Mouse (Mus musculus): ENCODE data around the gene Bsn.
"Not testable (repeated sequence)": the region's sequence is repeated elsewhere in the genome, so short reads cannot be mapped to it uniquely, and the experiment has no call there.

The Bsn gene

DNA sequence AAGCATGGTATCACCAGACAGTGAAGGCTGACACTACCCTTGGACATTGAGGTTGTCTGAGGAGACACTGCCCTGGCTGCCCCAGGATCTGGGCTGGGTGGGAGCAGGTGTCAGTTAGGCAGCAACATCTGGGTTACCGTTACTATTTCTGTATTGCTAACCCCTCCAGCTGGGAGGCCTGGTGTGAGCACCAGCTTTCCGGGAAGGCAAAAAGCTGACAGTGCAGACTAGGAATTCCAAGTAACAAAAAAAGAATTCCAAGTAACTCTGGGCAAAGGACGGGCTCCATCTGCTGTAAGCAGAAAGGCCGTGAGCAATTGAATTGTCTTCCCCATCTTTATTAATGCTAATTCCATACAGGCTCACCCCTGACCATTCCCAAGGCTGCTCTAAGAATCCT, 8.4 kb upstream of the Bsn start:
- no peak for DNase-seq (ENCODE audit: low spot score in 2 of 2)

DNA sequence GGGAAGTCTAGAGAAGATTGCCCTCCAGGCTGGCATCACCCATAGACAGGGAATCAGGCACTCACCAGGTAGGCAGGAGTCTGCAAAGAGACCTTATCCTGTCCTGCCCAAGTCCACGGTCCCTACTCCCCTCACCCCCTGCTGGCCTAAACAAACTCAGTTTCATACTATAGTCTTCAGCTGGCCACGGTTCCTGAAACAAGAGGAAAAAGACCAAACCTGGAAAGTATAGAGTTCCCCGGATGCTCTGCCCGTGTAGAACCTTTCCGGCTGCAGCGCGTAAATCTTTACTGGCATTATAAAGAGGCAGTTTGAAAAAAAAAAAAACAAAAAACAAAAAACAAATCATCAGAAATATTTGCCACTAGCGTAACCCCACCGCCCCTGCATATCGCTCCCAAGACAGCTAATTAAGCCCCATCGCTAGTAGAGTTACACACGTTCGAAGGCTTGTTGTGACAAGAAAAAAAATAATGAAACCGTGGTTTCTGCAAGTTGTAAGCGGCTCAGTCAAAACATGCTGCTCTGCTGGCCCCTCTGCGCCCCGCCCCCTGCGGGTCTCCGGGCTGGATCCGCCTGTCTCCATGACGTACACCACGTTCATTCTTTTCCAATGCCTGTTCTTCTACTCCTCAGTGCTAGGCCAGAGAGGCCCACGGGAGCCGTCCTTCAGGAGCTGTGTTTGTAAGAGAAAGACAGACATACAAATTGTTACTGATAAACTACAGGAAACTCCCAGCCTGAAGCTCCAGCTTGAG, 6.9 kb upstream of the Bsn start:
- DNase-seq (ENCODE audit: low spot score in 2 of 2) = no peak

GRCm38 (mm10) chr9:108196222-108196621, 6.0 kb upstream of the Bsn start:
- DNase-seq (ENCODE audit: low spot score in 2 of 2) = not testable (repeated sequence)

DNA sequence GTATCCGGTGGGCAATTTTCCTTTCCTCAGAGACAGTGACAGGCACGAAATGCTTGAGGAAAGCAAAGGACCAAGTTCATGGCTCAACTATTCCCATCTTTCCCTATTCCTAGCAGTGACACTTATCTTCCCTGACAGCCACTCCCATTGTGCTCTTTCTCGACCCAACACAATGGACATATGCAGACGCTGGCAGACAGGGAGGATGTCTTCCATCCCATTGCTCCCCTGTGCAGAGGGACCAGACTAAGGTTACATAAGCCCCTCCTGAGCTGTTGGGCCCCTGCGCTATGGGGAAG, 747 bp downstream of the Bsn start:
- no peak for DNase-seq (ENCODE audit: low spot score in 2 of 2)

- DNase-seq (ENCODE audit: low spot score in 2 of 2) = no peak
Observed at GRCm38 (mm10) chr9:108189023-108189422, 1.2 kb downstream of the Bsn start.

DNA sequence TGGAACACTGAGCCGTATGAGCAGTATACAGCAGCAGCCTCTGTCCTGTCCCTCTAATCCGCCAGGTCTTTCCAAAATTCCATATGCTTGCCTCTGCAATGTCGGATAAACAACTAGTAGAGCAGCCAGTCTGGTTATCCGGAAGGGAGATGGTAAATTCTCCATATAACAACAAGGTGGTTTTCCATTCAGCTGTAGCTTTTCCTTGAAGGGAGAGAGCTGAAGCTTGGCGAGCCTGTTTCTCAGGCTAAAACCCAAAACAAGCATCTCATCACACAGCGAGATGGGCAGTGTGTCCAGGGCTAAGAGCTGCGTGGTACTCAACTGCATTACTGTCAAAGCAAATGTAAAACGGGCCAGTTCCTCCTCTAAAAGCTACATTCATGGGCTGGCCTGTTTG, 1.7 kb downstream of the Bsn start:
- no peak for DNase-seq (ENCODE audit: low spot score in 2 of 2)

DNA sequence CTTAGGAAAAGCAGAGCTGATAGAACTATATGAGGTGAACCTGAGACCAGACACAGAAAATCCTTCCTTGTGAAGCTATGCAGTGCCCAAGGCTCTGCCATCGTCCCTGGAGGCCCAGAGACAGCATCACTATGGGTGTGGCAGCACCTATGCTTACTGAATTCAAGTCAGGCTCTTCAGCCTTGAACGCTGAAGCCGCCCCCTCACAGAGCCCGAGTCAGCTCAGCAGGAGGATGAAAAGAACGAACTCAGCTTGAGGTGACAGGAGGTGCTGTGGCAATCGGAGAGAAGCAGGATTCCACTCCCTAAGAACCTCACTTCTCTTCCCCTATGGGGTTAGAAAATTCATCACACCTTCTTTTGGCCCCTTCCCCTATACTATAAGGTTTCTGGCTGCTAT, 2.6 kb downstream of the Bsn start:
- no peak for DNase-seq (ENCODE audit: low spot score in 2 of 2)

DNA sequence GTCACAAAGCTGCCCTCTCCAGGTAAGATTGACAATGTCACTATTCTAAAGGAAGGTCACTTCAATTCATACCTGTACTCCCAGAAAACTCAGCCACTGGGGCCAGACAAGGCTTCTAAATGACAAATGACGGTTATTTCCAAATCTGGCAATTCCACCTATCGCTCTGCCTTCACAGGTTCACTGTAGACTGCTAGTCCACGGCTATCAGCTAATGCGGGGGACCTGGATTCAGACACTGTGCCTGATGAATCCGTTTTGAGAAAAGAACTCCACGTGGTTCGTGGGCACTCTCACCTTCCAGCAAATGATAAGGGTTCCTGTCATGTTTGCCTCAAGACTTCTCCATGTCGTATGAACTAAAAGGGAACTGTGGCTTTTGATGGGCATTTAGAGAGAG, 4.4 kb downstream of the Bsn start:
- no peak for DNase-seq (ENCODE audit: low spot score in 2 of 2)

DNA sequence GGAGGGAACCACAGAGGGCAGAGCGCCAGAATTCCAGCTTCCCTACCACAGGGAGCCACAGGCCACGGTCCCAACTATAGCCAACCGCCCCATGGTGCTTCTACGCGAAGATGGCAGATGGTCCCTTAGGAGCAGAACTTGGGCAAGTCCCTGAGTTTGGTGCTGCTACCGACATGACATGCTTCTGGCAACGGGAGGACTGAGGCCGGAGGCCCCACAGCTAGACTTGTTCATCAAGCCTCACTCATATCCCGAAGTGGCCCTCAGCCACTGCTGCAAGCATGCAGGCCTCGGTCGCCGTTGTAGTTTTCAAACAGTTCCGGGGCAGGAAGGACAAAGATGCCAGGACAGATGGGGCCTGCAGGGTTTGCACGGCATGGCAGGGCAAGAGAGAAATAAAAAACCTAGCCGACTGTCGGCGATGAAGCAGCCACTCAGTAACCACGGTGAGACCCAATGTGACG, 6.6 kb downstream of the Bsn start:
- DNase-seq (ENCODE audit: low spot score in 2 of 2) = no peak

DNA sequence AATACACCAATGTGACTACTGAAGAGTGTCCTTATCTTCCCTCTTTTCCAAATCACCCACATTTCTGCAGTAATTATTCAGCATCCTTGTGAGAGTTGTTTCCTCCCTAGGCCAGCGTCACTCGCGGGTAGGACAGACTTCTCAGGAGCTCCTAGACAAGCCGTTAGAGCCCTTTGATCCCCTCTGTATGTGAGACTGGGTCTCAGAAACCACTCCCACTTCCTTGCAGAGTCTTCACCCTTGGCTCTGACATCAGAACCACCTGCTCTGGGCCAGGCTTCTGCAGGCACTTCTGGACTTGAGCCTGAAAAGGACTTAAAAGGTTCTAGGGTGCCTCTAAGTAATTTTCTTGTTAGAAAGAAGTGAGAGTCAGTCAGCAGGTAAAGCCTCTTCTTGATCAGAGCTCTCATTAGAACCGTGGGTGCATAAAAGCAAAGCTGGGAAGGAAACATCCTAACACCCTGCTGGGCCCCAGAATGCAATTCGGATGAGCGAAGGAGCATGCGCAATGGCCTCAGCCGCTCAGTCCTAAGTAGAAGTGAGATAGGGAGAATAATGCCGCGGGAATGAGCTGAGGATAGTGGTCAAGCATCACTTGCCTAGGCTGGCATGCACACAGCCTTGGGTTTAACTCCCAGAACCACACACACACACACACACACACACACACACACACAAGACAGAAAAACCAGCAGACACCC, 7.2 kb downstream of the Bsn start:
- no peak for DNase-seq (ENCODE audit: low spot score in 2 of 2)

- DNase-seq (ENCODE audit: low spot score in 2 of 2) = no peak
Observed at GRCm38 (mm10) chr9:108178391-108178790, 11.8 kb downstream of the Bsn start.

DNA sequence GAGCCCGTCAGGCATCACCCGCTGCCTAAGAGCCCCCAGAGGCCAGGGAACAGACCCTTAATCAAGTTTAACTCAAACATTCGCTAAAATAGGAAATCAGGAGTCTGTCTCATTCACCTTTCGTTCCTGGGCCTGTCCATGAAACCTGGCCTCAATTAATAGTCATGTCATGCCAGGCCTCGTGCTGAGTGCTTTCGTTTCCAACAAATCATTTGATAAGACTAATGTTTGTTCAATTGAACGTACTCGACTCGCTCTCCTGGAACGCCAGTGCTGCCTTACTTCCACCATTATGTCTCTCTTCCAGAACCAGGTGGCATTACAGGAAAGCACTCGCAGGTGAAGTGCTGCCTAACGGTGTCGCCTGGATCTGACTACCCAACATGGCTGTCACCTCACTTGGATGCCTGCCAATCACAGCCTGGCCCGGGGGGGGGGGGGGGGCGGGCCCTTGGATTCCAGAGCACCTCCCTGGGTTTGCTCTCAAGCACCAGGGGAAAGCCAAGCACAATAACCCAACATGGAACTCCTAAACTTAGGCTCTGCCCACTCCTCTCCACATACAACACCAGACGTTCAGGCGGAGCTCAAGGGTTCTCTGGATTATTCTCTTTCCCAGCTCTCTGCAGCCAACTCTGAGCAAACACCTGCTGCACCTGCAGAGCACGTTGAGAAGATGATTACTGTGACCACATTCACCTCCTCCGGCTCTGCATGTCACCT, 14.9 kb downstream of the Bsn start:
- no peak for DNase-seq (ENCODE audit: low spot score in 2 of 2)

- DNase-seq (ENCODE audit: low spot score in 2 of 2) = no peak
Observed at GRCm38 (mm10) chr9:108172777-108173350, 17.3 kb downstream of the Bsn start.

DNA sequence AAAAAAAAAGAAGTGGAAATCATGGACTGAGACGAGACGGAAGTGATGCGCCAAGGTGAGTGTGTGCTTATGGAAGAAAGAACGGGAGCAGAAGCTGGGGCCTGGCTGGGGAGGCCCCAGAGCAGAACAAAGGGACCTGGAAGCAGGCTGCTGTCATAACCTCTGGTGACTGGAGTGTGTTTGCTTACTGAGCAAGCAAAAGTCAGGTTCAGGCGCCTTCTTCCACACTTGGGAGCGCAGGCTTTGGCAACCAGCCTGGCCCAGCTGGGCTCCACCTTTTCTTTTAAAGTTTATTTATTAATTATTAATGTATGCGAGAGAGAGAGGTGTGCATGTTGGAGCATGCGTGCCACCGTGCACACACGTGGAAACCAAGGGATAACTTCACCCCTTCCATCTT, 20.4 kb downstream of the Bsn start:
- DNase-seq (ENCODE audit: low spot score in 2 of 2) = no peak

DNA sequence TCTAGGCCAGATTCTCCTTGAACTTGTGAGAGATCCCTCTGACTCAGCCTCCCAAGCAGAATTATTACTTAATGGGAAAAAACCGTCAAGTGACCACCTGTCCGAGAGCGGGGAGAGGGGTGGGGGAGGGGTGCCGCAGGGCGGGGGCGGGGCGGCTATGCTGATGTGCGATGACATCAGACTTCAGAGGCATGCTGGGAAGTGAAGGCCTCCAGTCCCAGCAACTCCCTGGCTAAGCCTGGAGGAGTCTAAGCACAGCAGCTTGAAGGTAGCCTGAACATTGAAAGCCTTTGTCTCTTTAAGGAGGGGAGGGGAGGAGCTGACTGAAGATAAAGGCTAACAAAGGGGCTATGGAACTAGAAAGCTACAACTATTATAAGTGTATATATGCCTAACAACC, 25.0 kb downstream of the Bsn start:
- DNase-seq (ENCODE audit: low spot score in 2 of 2) = no peak

DNA sequence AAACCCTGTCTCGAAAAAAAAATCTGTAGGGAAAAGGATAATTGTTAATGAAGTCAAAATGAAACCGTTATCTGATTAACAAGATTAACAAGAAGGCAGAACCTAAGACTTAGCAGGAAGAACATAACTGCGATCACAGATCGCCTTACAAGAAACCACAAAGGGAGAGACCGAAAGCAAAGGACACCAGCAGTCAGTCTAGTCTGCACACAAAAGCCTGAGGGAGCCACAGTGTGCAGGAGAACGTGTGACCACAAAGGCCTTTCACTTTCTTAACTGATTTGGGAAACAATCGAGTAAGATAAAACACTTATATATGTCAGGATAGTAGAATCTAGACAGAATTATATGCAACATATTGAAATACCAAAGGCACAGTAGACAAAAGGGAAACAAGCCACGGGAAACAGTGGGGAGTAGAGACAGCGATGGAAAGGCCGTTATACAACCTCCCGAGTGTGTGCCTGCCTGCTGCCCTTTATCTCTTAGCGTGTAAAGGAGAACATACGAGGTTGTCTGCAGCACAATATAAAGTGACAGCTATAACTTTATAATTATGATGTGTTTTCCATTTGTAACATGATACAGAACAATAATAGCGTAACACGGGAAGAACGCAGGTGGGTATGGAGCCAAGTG, 26.4 kb downstream of the Bsn start:
- DNase-seq (ENCODE audit: low spot score in 2 of 2) = no peak

DNA sequence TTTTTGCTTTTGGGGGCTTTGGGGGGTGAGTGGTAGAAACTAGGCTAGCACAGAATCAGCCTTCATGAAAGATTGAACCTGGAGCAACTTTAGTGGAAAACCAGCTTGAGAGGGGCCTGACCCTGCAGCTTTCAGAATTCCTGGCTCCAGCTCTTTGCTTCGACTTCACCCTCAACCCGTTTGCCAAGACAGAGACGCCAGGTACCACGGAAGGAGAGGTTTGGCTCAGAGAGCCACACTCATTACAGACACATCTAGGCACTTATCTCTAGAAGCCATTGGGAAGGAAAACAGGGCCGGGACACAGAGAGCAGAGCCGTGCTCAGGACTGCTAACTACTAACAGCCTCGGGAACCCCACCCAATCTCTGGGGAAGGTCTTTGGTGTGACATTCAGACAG, 32.3 kb downstream of the Bsn start:
- no peak for DNase-seq (ENCODE audit: low spot score in 2 of 2)

DNA sequence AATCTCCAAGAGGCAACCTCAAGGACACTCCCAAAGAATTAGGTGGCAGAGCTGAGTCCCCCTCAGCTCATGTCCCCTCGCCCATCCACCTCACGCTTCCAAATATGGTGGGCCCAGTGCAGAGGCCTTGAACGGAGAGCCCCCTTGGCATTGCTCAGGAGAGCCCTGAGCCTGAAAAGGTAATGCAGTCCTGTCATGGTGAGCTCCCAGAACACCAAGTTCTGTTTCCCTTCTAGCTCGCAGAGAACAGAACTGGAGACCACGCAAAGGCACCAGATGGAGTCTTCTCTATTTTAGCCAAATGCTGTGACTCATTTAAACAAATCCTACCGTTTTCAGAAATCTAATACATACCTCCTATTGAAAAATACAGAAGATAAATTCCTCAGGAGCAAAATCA, 32.7 kb downstream of the Bsn start:
- DNase-seq (ENCODE audit: low spot score in 2 of 2) = no peak

DNA sequence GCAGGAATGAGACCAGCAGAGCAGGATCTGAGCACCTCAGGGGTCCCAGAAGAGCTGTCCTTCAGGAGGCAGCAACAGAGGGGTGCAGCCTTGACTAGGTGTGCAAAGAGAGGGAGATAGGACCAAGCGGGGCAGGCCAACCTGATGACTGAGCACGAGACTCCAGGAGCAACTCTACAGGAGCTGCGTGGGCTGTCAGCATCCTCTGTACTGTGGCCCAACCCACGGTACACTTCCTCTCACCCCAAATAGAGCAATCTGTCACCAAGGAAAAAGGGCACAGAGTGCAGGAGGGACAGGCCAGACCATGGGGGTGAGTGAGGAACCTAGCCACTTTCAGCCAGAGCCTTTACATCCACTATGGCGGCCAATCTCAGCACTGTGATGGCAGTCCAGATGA, 33.4 kb downstream of the Bsn start:
- DNase-seq (ENCODE audit: low spot score in 2 of 2) = no peak

GRCm38 (mm10) chr9:108154814-108155213, 35.4 kb downstream of the Bsn start:
- no peak for DNase-seq (ENCODE audit: low spot score in 2 of 2)

- DNase-seq (ENCODE audit: low spot score in 2 of 2) = no peak
Observed at GRCm38 (mm10) chr9:108153516-108154448, 36.4 kb downstream of the Bsn start.
